Mouse (Mus musculus) embryonic fibroblast, embryonic 13.5 days (primary cell): ENCODE data around the gene Prr14.

Experiments used
- CTCF ChIP-seq: IDR thresholded peaks from 2 replicates; pipeline ENCODE4 v1.5.1; 2011; ENCODE audit warnings: mild to moderate bottlenecking, control low read depth, low read length, moderate library complexity, borderline replicate concordance; ENCODE audit not compliant: insufficient read depth
- POLR2A ChIP-seq: IDR thresholded peaks from 2 replicates; pipeline ENCODE4 v1.6.1; 2011; ENCODE audit warnings: low read depth, mild to moderate bottlenecking, control low read depth, low read length, moderate library complexity

DNA sequence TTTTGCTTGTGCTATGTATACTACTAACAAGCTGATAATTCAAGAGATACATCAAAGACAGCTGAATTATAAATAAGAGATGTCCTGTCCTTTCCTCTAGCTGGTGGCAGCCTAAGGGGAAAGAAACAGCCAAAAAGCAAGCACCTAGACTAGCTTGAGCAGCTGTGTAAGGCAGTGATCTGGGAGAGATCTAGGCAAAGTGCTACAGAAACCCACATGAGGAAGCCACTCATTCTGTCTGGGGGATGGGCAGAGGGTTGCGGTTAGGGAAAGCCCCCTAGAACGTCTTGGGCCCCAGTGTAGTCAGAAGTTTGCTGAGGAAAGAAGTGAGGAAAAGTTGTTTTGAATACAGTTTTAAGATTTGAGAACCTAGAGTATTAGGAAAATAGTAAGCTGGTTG is 20.9 kb downstream of the Prr14 start:
- TF ChIP-seq CTCF (no peak), POLR2A (no peak)
